Mouse (Mus musculus) embryonic fibroblast, embryonic 13.5 days (primary cell): ENCODE measurements at regions not wholly inside any gene's neighbourhood (a gene's known extent, or its start where the extent isn't known, plus 50 kb on each side); places are given as distances from the start of the nearest gene placed in this dataset.

Experiments
- CTCF ChIP-seq: IDR thresholded peaks from 2 replicates; pipeline ENCODE4 v1.5.1; 2011; ENCODE audit warnings: mild to moderate bottlenecking, control low read depth, low read length, moderate library complexity, borderline replicate concordance; ENCODE audit not compliant: insufficient read depth
- POLR2A ChIP-seq: IDR thresholded peaks from 2 replicates; pipeline ENCODE4 v1.6.1; 2011; ENCODE audit warnings: low read depth, mild to moderate bottlenecking, control low read depth, low read length, moderate library complexity

DNA sequence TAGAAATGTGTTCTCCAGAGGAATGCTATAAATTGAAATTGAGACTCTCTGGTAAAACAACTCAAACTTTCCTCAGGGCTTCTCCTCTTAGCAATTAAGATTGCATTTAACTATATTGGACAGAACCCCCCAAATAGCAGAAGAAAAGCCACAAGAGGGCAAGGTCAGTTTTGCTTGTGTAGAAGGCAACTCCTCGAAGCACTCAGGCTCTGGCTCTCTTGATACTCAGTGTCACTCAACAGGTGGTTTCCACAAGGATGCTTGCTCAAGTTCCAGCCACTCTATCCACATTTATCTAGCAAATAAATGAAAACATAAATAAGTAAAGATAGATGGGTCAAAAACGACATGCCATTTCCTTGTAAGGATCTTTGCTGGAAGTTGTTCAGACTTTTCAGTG, 68.4 kb downstream of the H2al1n start:
- TF ChIP-seq POLR2A: no peak
- no peak for TF ChIP-seq CTCF
